In genomic region chr10:97591685-97592084, GRCm38 (mm10) we compare ENCODE assay signal across 1 mouse cellular context.
A peak's percentile ranks its signal among the peaks of the same experiment; 100 is the strongest.
TF ChIP-seq lines count a peak whose summit lies in the region.

No protein-coding gene starts in this region.

TF ChIP-seq in CH12.LX, 34 proteins besides CTCF, POLR2A, EP300 and RAD21:
- TF ChIP-seq BHLHE40 (IDR thresholded peaks at IDR 0.05; ENCODE audit: low read depth, low read length) (peak; percentile 33; the same call in 1 of the 2 replicates), MEF2A (IDR thresholded peaks at IDR 0.05; ENCODE audit: borderline replicate concordance, low read depth, low read length) (no peak), ZC3H11A (IDR thresholded peaks at IDR 0.05; ENCODE audit: low read depth, low read length) (no peak), SIN3A (IDR thresholded peaks at IDR 0.05; ENCODE audit: low read length) (no peak), RCOR1 (conservative IDR thresholded peaks at IDR 0.05; ENCODE audit: low read depth, low read length) (no peak)
TF ChIP-seq in CH12.LX: peak in this region for 1.
